Mouse (Mus musculus) ES-CJ7 (cell line): ENCODE results near the gene Cdh11.
"Not testable (repeated sequence)": the region's sequence is repeated elsewhere in the genome, so short reads cannot be mapped to it uniquely, and the experiment has no call there.

Source experiments
- DNase-seq: peaks from one replicate; pipeline ENCODE4 v3.0.0; 2011; ENCODE audit warnings: low read depth, low spot score

Cdh11 gene

GRCm38 (mm10) chr8:102715956-102716355, 69.5 kb downstream of the Cdh11 start:
- DNase-seq: no peak

- no peak for DNase-seq
These were observed 78.1 kb downstream of the Cdh11 start for GRCm38 (mm10) chr8:102707305-102707704.

- DNase-seq: no peak
These were observed 80.0 kb downstream of the Cdh11 start for GRCm38 (mm10) chr8:102705376-102705905.

GRCm38 (mm10) chr8:102700245-102700644, 85.2 kb downstream of the Cdh11 start:
- no peak for DNase-seq

GRCm38 (mm10) chr8:102698232-102698837, 87.1 kb downstream of the Cdh11 start:
- no peak for DNase-seq

GRCm38 (mm10) chr8:102693465-102693864, 92.0 kb downstream of the Cdh11 start:
- no peak for DNase-seq

- DNase-seq: not testable (repeated sequence)
These were observed 100.0 kb downstream of the Cdh11 start for GRCm38 (mm10) chr8:102685491-102685890.

- no peak for DNase-seq
These were observed 100.4 kb downstream of the Cdh11 start for GRCm38 (mm10) chr8:102685023-102685422.

GRCm38 (mm10) chr8:102677148-102677547, 108.3 kb downstream of the Cdh11 start:
- no peak for DNase-seq

GRCm38 (mm10) chr8:102664561-102664960, 120.9 kb downstream of the Cdh11 start:
- DNase-seq: not testable (repeated sequence)

- no peak for DNase-seq
These were observed 128.9 kb downstream of the Cdh11 start for GRCm38 (mm10) chr8:102656529-102656928.

- no peak for DNase-seq
These were observed 133.5 kb downstream of the Cdh11 start for GRCm38 (mm10) chr8:102651964-102652363.

GRCm38 (mm10) chr8:102627151-102627550, 158.3 kb downstream of the Cdh11 start:
- no peak for DNase-seq

- DNase-seq: no peak
These were observed 173.3 kb downstream of the Cdh11 start for GRCm38 (mm10) chr8:102612146-102612545.

- DNase-seq: no peak
These were observed 184.1 kb downstream of the Cdh11 start for GRCm38 (mm10) chr8:102601327-102601726.

- DNase-seq: no peak
These were observed 188.9 kb downstream of the Cdh11 start for GRCm38 (mm10) chr8:102596523-102596922.

- no peak for DNase-seq
These were observed 191.5 kb downstream of the Cdh11 start for GRCm38 (mm10) chr8:102593899-102594298.
